Mouse (Mus musculus): Measurements from ENCODE around the gene Celsr3.

The Celsr3 gene

GRCm38 (mm10) chr9:108825820-108826699 lies at the start of gene Celsr3:
Gene Celsr3 (plus strand): TSS chr9:108826320.
- in situ Hi-C loops (cut with MboI, MseI), result loop anchor here (10.0 to 25.0 kb wide), 2 partner anchors 1011 to 1419 kb away; partner anchors contain the start of genes Camp, Cspg5 and Nme6

GRCm38 (mm10) chr9:108776614-108777013 lies 49.5 kb upstream of the Celsr3 start:
- in situ Hi-C loops (cut with MboI, MseI), result no loop called here

GRCm38 (mm10) chr9:108777276-108777675 lies 48.8 kb upstream of the Celsr3 start:
- in situ Hi-C loops (cut with MboI, MseI), result no loop called here

DNA sequence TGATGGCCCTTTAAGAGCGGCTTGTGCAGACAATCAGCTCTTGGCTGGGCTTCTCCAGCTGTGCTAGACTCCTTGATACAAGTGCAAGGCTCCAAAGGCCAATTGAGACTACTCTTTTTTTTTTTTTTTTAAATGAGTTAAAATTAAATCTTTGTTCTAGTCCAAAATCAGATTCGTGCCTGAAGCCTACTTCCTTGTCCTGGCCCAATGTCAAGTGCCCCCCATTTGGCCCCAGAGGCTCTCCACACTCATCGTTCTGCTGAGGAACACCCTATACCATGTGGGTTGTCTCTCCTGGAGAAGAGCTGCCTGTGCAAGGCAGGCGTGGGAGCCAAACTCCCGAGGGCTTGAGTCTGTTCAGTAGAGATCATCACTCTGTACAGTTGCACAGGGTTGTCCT lies 45.2 kb upstream of the Celsr3 start:
- in situ Hi-C loops (cut with MboI, MseI), result loop anchor here (10.0 kb wide), 1 partner anchor 1524 kb away; the partner anchor contains the start of gene Elp6

DNA sequence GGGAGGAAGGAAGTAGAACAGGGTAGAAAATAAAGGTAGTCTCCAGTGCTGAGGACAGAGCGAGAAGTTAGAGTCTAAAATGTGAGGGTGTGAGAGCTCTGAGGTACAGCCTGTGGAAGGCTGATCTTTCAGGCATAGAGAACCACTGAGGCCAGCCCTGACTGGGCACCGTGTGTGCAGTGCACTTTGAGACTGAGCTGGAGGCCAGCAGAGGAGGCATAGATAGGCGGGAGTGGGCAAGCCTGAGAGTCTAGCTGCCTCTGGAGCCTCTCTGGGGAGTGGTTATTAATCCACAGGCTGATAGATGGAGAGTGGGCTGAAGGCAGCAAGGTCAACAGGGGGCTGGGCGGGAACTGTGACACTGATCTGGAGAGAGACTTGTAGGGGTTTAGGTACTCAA lies 44.2 kb upstream of the Celsr3 start:
- in situ Hi-C loops (cut with MboI, MseI), result loop anchor here (10.0 kb wide), 1 partner anchor 1523 kb away; the partner anchor contains the start of gene Elp6

- in situ Hi-C loops (cut with MboI, MseI), result loop anchor here (10.0 kb wide), 1 partner anchor 1522 kb away; the partner anchor contains the start of gene Elp6
These were observed 43.1 kb upstream of the Celsr3 start for GRCm38 (mm10) chr9:108782836-108783547.

DNA sequence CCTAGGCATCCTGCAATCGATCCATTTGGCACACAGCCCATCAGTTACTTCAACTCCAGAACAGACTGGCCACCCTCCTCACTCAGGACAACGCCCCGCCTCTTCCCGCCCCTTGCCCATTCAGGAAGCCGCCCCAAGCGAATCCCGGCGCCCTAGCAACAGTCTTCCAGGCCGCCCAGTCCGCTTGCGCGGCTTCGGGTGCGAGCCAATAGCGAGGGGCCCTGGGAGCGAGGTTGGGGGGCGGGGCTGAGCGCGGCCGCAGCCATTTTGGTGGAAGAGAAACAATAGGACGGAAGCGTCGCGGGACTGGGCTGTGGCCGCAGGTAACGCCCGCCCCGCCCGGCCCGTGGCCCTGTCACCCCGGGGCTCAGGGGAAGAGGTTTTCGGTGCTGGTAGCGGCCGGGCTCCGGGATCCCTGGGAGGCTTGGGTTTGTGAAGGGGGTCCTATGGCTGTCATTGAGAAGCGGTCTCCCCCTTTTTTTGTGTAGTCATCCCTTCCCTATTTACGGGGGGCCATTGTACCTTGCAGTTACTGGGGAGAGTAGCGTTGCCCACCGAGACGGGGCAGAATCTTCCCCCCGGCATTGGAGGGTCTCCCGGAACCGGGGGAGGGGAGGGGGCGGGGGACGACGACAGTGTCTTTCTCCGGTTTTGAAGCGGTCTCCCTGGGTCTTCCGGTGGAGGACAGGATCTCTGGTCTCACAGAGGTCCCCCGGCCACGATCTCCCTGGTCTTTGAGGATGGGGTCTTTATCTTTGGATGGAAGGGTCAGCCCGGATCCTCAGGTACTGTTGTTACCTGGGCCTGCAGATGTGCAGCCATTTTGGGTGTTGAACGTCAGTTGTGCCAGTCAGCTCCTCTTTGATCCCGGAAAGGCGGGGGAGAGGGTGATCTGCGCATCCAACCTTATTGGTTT lies 42.3 kb upstream of the Celsr3 start, which contains the start of gene Ip6k2:
Ip6k2 (plus strand) TSS at position 249 of the 916 bp plus-strand sequence.
- in situ Hi-C loops (cut with MboI, MseI), result loop anchor here (10.0 kb wide), 1 partner anchor 1521 kb away; the partner anchor contains the start of gene Elp6

GRCm38 (mm10) chr9:108785416-108785815 lies 40.7 kb upstream of the Celsr3 start:
- in situ Hi-C loops (cut with MboI, MseI), result loop anchor here (10.0 kb wide), 1 partner anchor 1519 kb away; the partner anchor contains the start of gene Elp6

- in situ Hi-C loops (cut with MboI, MseI), result loop anchor here (10.0 kb wide), 1 partner anchor 1518 kb away; the partner anchor contains the start of gene Elp6
These were observed 39.6 kb upstream of the Celsr3 start for GRCm38 (mm10) chr9:108786494-108786893.

DNA sequence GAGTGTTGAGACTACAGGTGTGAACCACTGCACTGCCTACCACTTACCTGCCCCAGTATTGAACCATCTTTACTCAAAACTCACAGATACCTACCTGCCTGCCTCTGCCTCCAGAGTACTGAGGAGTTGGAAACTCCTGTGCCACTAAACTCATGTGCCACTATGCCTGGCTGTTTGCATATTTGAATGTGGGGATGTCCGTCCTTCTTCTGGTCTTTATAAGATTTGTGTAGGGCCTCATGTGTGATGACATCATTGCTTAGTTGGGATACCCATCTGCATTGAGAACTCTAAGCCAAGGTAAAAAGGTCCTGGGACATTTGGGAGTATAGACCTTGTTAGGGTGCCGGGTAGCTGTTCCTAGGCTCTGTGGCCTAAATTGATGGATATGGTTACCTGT lies 39.0 kb upstream of the Celsr3 start:
- in situ Hi-C loops (cut with MboI, MseI), result loop anchor here (10.0 kb wide), 1 partner anchor 1518 kb away; the partner anchor contains the start of gene Elp6

DNA sequence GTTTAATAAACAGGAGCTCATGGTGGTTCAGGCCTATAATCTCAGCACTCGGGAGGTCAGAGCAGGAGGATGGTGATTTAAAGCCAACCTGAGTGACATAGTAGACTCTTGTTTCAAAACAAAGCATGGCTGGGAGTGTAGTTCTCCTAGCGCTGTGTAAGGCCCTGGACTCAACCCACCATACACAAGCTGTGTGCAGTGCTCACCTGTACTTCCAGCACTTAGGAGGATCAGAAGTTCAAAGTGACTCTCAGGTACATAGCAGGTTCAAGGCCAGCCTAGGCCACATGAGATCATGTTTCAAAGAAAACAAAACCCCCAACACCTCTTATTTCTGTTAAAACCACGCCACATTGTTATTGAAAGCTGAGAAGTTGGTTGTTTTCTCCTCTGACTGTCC lies 37.4 kb upstream of the Celsr3 start:
- in situ Hi-C loops (cut with MboI, MseI), result loop anchor here (10.0 kb wide), 1 partner anchor 1516 kb away; the partner anchor contains the start of gene Elp6

DNA sequence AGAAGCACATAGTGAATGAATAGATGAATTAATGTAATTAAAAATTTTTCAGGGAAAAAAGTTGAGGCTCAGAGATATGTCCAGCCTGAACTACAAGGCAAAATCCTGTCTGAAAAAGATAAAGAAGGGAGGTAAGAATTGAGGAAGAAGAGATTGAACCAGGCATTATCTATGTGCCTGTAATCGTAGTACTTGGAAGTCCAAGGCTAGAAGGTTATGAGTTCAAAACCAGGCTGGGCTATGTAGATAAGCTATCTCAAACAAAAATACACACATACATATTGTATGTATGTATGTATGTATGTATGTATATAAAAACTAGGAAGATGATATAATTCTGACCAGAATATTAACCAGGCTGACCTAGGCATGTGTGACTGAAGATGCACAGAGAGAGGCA lies 33.8 kb upstream of the Celsr3 start:
- in situ Hi-C loops (cut with MboI, MseI), result no loop called here

DNA sequence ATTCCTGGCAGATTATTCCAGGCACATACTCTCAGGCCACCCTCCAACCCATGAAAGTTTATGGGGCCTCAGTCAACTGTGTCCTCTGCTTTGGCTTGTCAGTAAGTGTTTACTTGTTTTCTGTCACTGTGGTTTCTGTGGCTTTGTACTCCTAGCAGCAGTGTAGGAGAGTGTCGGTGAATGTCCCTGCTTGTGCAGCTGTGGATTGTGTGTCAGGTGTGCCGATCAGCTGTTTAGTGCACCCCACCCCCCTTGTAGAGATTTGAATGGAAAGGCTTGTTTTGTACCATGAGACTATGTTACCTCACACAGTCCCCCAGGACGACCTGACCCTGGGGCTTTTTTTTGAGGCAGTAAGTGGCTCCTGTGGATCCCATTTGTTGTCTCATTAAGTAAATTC lies 33.4 kb upstream of the Celsr3 start:
- in situ Hi-C loops (cut with MboI, MseI), result no loop called here

GRCm38 (mm10) chr9:108795281-108795680 lies 30.8 kb upstream of the Celsr3 start:
- in situ Hi-C loops (cut with MboI, MseI), result no loop called here

DNA sequence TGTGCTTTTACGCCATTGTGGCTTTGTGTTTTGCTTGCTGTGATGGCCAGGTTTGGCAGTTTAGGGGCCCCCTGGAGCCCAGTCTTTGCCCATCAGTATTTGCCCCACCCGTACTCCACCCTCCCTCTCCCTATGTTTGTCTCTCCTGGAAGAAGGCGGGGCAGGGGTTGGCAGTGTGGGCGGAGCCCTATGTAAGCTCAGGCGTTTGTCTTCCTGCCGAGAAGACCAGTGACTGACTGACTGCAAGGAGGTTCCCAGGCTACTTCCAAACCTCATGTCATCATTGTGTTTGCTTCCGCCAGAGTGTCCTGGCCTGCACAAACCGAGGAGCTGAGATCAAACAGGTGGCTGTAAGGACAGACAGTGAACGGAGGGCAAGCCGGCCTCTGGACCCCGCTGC lies 30.4 kb upstream of the Celsr3 start:
- in situ Hi-C loops (cut with MboI, MseI), result no loop called here

DNA sequence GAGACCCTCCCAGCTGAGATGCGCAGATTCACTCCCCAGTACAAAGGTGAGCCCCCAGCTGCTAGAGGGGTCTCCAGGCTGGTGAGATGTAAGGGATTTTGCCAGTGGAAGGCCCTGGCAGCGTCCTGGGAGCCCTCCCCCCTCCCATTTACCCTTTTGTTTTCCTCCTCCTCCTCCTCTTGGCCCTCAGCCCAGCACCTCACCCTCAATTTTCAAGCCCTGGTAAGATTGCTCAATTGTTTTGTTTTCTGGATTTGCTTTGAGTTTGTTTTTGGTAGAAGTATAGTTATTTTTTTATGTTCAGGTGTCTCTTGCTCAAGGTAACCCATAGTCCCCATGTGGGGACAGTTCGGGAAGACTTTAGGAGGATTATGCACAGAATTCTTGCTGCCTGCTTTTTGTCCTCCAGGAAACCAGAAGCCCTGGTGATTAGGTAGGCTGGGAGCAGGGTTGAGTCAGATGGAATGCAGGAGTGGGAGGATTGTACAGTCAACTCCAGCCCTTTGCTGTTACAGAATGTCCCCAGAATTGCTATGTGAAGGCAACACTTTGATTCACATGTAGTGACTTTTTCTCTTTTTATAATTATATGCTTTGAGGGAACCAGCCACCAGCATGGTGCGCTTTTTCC lies 29.7 kb upstream of the Celsr3 start:
- in situ Hi-C loops (cut with MboI, MseI), result no loop called here

DNA sequence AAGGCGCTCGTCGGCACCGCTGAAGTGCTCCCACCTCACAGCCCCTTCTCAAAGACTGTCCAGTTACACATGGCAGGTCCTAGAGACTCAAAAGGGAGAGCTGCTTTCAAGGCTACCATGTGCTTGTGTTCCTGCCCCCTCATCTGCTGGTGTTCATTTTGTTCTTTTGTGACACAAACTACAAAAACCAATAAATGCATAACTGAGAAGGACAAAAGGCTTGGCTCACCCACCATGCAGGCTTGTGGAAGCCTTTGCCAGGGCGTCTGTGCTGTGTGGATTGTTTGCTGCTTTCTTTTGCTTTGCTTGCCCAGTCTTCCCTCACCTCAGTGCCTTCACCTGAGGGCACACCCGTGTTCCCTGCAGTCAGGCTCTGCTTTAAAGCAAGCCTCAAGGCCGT lies 28.6 kb upstream of the Celsr3 start:
- in situ Hi-C loops (cut with MboI, MseI), result no loop called here

DNA sequence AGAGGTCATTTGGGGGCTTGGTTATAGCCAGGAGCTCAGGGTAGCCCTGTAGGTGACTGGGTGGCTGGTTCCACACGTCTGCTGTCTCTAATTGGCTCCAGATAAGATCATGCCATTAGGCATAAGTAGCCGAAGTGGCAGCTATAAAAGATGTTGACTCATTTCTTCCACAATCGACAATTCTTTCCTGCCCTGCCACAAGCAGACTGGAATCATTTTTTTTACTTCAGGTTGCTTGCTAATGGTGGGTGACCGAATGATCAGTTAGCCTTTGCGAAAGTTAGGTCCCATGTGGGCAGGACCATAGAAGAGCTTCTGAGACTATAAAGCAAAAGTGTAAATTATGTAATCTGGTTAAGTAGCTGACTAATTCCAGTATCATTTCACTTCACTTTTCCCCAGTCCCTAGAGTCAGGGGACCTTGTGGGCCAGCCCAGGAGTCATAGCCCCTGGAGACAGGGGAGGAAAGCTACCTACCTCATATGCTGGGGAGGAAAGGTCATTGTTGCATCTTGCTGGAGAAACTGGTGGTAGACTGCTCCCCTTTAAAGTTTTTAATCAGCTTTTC lies 27.5 kb upstream of the Celsr3 start:
- in situ Hi-C loops (cut with MboI, MseI), result no loop called here

DNA sequence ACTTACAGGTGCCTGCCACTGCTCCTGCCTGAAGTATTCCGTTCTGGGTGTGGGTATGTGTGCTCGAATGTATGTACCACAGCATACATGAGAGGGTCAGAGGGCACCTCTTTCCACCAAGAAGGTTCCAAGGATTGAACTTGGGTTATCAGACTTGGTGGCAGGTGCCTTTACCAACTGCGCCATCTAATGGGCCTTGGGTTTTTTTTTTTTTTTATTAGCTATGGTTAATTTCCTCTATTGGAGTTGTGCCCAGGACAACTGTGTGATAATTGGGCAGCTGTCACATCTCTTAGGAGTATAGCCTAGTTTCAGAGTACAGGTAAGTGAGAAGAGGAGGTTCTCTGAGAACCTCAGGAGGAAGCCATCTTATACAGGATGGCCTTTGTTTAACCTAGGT lies 26.6 kb upstream of the Celsr3 start:
- in situ Hi-C loops (cut with MboI, MseI), result no loop called here

DNA sequence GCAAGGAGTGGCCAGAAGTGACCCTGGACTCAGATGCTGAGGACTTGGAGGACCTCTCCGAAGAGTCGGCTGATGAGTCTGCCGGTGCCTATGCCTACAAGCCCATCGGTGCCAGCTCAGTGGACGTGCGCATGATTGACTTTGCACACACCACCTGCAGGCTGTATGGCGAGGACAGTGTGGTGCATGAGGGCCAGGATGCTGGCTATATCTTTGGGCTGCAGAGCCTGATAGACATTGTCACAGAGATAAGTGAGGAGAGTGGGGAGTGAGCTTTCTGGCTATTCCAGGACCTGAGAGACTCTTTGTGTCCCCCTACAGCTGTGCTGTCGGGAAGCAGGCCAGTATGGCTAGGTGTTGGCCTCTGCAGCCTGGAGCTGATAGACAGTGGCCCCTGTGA lies 20.4 kb upstream of the Celsr3 start:
- in situ Hi-C loops (cut with MboI, MseI), result no loop called here
